Mouse (Mus musculus): ENCODE measurements around the gene Hist1h2ad. TPM values are rescaled to one million over a fixed set of nuclear protein-coding genes. Genes with fewer than 3 reads are reported as not detected.

Hist1h2ad gene
- total and polyA plus RNA-seq, 3 experiments: 13.2 to 744 TPM; not detected in 1

DNA sequence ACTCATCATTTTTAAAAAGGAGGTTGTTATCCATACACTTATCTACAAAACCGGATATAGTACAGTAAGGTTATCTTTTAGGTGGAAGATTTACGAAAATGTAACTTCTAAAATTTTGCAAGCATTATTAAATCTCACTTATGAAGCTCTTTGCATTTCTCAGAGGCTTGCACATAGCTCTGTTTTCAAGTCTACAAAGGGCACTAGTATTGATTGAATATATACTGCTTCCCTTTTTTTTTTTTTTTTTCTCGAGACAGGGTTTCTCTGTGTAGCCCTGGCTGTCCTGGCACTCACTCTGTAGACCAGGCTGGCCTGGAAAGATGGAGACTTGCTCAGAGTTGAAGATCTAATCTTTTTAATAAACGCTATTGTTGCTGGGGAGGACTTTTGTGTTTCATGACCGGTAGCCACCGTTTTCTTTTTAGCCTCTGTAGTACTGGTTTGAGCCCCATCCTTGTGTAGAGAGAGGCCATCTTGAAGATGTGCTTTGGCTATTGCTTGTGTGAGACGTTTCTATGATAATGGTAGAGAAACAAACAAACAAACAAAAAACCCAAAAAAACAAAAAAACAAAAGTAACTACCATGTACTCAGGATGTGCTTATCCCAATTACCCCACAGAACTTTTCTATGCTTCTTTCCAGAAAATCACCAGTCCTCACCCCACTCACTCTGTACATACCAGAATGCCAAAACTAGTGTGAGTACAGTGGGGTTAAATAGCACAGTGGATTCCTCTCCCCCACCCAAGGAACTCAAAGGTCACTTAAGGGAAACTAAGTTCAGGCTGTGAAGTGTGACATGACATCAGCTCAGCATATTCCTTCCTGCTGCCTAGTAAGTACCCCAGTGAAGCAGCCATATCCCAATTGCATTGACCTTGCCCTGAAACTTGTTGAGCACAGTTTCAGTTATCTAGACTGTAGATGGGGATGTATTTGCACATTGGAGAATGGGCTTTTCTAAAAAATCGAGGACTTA, 22.0 kb upstream of the Hist1h2ad start:
- no peaks in the 10 kb centered on the region for H3K79me2 ChIP-seq (replicated peaks; ENCODE audit: control insufficient read depth, extremely low read depth, insufficient read depth, poor library complexity, severe bottlenecking)
- H3K4me3 ChIP-seq (replicated peaks in 1 of 3; ENCODE audit: low read depth in 2 of 3, low read length in 2 of 3, poor library complexity in 1 of 3): peak overlapping the region in 1 of 3 experiments; percentile 5
- dilution Hi-C loops (cut with MboI; ENCODE audit: extremely low pct_ligation_motif_present, extremely low pct_unique_long_range_greater_than_20kb, low sequenced_read_pairs) (no loop called here), in situ Hi-C loops (cut with MboI; ENCODE audit: low pct_ligation_motif_present, low pct_unique_long_range_greater_than_20kb, low sequenced_read_pairs) (loop anchor here (25.0 kb wide), 1 partner anchor 1815 kb away; the partner anchor contains the start of gene Hist1h4j)
- H3K9me3 ChIP-seq (replicated peaks; ENCODE audit: low read length): no peaks in the 10 kb centered on the region
- peak overlapping the region; percentile 65 for H3K9ac ChIP-seq (ENCODE audit: insufficient read depth, low read depth)
- no peaks in the 10 kb centered on the region for H3K36me3 ChIP-seq (replicated peaks in 1 of 2; ENCODE audit: control insufficient read depth in 1 of 2, insufficient read depth in 1 of 2, low read length in 1 of 2)
- TF ChIP-seq MAZ (IDR thresholded peaks at IDR 0.05; ENCODE audit: low read depth, low read length): no peak
- TF ChIP-seq UBTF (IDR thresholded peaks at IDR 0.05; ENCODE audit: low read depth, low read length): no peak
- no peak for TF ChIP-seq CTCF (conservative IDR thresholded peaks at IDR 0.05 in 1 of 2, IDR thresholded peaks at IDR 0.05 in 1 of 2; ENCODE audit: low read depth in 2 of 2, low read length in 2 of 2)
- TF ChIP-seq BHLHE40 (IDR thresholded peaks at IDR 0.05; ENCODE audit: low read depth, low read length): no peak
- no peak for TF ChIP-seq NELFE (IDR thresholded peaks at IDR 0.05; ENCODE audit: low read depth, low read length)
- TF ChIP-seq ZNF384 (IDR thresholded peaks at IDR 0.05; ENCODE audit: low read depth, low read length): peak; percentile 91
- TF ChIP-seq EP300 (IDR thresholded peaks at IDR 0.05; ENCODE audit: low read length): peak; percentile 36; the same call in 1 of the 2 replicates
- no peak for TF ChIP-seq ETS1 (conservative IDR thresholded peaks at IDR 0.05; ENCODE audit: low read depth, low read length)
- no peak for TF ChIP-seq SIN3A (IDR thresholded peaks at IDR 0.05; ENCODE audit: low read length)
- TF ChIP-seq CHD1 (IDR thresholded peaks at IDR 0.05; ENCODE audit: low read depth, low read length): no peak
- no peak for TF ChIP-seq NRF1 (IDR thresholded peaks at IDR 0.05; ENCODE audit: low read depth, low read length)
- H3K4me1 ChIP-seq (ENCODE audit: control insufficient read depth in 1 of 2, insufficient read depth in 2 of 2): peaks cover 4 to 25% of the 10 kb centered on the region in 2 experiments; a peak in 3 of 4 replicates
- H3K4me2 ChIP-seq (ENCODE audit: insufficient read depth, low read depth, poor library complexity, severe bottlenecking): peak overlapping the region; percentile 51
- H3K27ac ChIP-seq (ENCODE audit: insufficient read depth, low read depth): peak overlapping the region; percentile 98
- H3K27me3 ChIP-seq (replicated peaks): no peaks in the 10 kb centered on the region
- DNase-seq (ENCODE audit: extremely low read depth): no peak

DNA sequence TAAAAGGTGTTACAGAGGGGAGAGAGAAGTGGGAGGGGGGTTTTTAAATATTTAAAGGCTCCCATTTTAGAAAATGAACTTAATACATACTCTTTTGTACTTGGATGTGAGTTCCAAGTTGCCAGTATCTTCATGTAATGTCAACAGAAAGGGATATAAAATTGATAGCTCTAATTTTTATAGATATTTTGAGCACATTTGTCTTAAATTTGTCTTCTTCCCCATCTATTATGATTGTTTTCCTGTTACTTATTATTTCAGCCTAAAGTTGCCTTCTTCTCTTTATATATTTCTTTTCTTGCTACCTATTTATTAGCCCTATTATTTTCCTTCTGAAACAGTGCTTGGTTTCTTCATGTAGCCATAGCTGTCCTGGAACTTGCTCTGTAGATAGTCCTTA, 21.2 kb upstream of the Hist1h2ad start, which contains the start of gene Hist1h1d:
Hist1h1d (plus strand) TSS at position 301 of the 400 bp plus-strand sequence.
- no peak within 1 kb of the TSS for H3K4me3 ChIP-seq (replicated peaks in 1 of 3; ENCODE audit: low read depth in 2 of 3, low read length in 2 of 3, poor library complexity in 1 of 3)
- DNase-seq (ENCODE audit: extremely low read depth): no peak
- H3K79me2 ChIP-seq (replicated peaks; ENCODE audit: control insufficient read depth, extremely low read depth, insufficient read depth, poor library complexity, severe bottlenecking): no peaks in the 10 kb centered on the region
- in situ Hi-C loops (cut with MboI; ENCODE audit: low pct_ligation_motif_present, low pct_unique_long_range_greater_than_20kb, low sequenced_read_pairs) (loop anchor here (25.0 kb wide), 1 partner anchor 1816 kb away; the partner anchor contains the start of gene Hist1h4j), dilution Hi-C loops (cut with MboI; ENCODE audit: extremely low pct_ligation_motif_present, extremely low pct_unique_long_range_greater_than_20kb, low sequenced_read_pairs) (no loop called here)
- no peaks in the 10 kb centered on the region for H3K27me3 ChIP-seq (replicated peaks)
- TF ChIP-seq ETS1 (conservative IDR thresholded peaks at IDR 0.05; ENCODE audit: low read depth, low read length) (no peak), JUND (conservative IDR thresholded peaks at IDR 0.05; ENCODE audit: low read depth, low read length) (no peak), PAX5 (IDR thresholded peaks at IDR 0.05; ENCODE audit: low read length) (no peak), SMC3 (IDR thresholded peaks at IDR 0.05; ENCODE audit: low read depth, low read length) (no peak), BHLHE40 (IDR thresholded peaks at IDR 0.05; ENCODE audit: low read depth, low read length) (no peak), SIN3A (IDR thresholded peaks at IDR 0.05; ENCODE audit: low read length) (no peak), IRF4 (IDR thresholded peaks at IDR 0.05; ENCODE audit: low read depth, low read length) (no peak), MAFK (IDR thresholded peaks at IDR 0.05; ENCODE audit: insufficient replicate concordance, low read length) (no peak), HCFC1 (IDR thresholded peaks at IDR 0.05; ENCODE audit: low read depth, low read length) (no peak), TCF12 (IDR thresholded peaks at IDR 0.05; ENCODE audit: low read depth, low read length) (no peak), GABPA (IDR thresholded peaks at IDR 0.05; ENCODE audit: insufficient replicate concordance, low read depth, low read length) (no peak), USF1 (IDR thresholded peaks at IDR 0.05; ENCODE audit: low read depth, low read length) (no peak), NELFE (IDR thresholded peaks at IDR 0.05; ENCODE audit: low read depth, low read length) (no peak), POLR2A (IDR thresholded peaks at IDR 0.05; ENCODE audit: low read depth, low read length) (no peak), CTCF (conservative IDR thresholded peaks at IDR 0.05 in 1 of 2, IDR thresholded peaks at IDR 0.05 in 1 of 2; ENCODE audit: low read depth in 2 of 2, low read length in 2 of 2) (no peak)
- H3K4me2 ChIP-seq (ENCODE audit: insufficient read depth, low read depth, poor library complexity, severe bottlenecking): peak within 1 kb of the TSS; percentile 22; the same call in 1 of the 2 replicates
- peak within 1 kb of the TSS; percentile 75 for H3K27ac ChIP-seq (ENCODE audit: insufficient read depth, low read depth)
- H3K36me3 ChIP-seq (replicated peaks in 1 of 2; ENCODE audit: control insufficient read depth in 1 of 2, insufficient read depth in 1 of 2, low read length in 1 of 2): no peaks in the 10 kb centered on the region
- peaks cover 4 to 28% of the 10 kb centered on the region in 2 experiments; a peak in 3 of 4 replicates for H3K4me1 ChIP-seq (ENCODE audit: control insufficient read depth in 1 of 2, insufficient read depth in 2 of 2)
- H3K9ac ChIP-seq (ENCODE audit: insufficient read depth, low read depth): peak within 1 kb of the TSS; percentile 65; the same call in 1 of the 2 replicates
- H3K9me3 ChIP-seq (replicated peaks; ENCODE audit: low read length): no peaks in the 10 kb centered on the region

Data from CH12.LX (cell line).